Mouse (Mus musculus): ENCODE measurements around the gene Fgb. TPM values are rescaled to one million over a fixed set of nuclear protein-coding genes. Genes with fewer than 3 reads are reported as not detected.

Fgb gene
- polyA plus RNA-seq, 1 experiment: 0.24 TPM

DNA sequence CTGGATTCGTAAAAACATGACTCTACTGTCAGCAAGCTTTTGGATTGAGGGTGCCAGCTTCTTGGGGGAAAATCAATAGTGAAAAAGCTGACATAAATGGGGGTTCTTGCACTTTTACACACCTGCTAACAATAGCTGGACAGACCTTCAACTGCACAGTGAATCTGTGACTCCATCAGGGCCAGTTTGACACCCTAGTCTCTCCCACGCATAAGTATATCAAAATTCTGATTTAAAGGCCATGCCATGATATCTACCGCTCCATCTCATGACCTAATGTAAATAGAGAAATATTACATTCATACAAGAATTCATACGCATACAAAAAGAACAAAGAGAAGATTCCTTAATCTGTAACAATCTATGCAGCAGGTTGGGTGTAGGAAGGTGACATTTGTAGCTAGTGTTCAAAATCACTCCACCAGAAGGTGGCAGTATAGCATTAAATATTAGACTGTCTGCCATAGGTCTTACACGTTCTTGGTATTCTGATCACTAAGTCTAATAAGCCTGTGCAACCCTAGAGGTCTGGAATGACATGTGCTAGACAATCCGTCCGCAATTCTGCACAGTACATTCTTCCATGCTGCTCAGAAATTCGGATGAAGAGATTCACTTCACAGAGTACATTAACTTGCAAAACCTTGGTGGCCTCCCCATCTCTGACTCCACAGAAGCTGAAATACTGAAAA is 50.7 kb downstream of the Fgb start:
- H3K4me1 ChIP-seq (ENCODE audit: control insufficient read depth, insufficient read depth, low read length): no peaks in the 10 kb centered on the region
- no peak overlapping the region for H3K4me3 ChIP-seq (replicated peaks; ENCODE audit: extremely low read depth, low read depth, low read length)
- TF ChIP-seq POLR2A (IDR thresholded peaks at IDR 0.05; ENCODE audit: borderline replicate concordance, extremely low read depth, low read depth, low read length) (no peak), CTCF (IDR thresholded peaks at IDR 0.05; ENCODE audit: insufficient read depth, low read length) (peak; percentile 49; the same call in 1 of the 2 replicates)
- WGBS: 30% methylated on average over 8 of the region's 8 CpGs
- peak; percentile 8 for DNase-seq

DNA sequence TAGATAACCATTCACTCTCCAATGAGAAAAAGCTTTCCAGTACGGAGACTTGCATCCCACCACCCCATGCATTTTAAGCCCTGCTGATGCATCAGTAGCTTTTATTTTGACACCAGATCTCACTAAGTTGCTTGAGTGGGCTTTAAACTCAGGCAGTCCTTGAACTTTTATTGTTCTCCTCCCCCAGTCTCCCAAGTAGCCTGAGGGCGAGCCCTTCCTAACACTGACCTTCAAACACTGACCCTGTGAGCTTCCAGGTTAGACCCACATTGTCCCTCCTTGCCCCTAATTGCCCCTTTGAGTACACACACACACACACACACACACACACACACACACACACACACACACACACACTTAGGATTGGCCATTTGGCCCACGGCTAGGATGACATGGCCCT is 53.0 kb downstream of the Fgb start:
- H3K4me1 ChIP-seq (ENCODE audit: control insufficient read depth, insufficient read depth, low read length): no peaks in the 10 kb centered on the region
- DNase-seq: no peak
- TF ChIP-seq CTCF (IDR thresholded peaks at IDR 0.05; ENCODE audit: insufficient read depth, low read length) (no peak), POLR2A (IDR thresholded peaks at IDR 0.05; ENCODE audit: borderline replicate concordance, extremely low read depth, low read depth, low read length) (no peak)
- H3K4me3 ChIP-seq (replicated peaks; ENCODE audit: extremely low read depth, low read depth, low read length): no peak overlapping the region
- WGBS: 74% methylated on average over 3 of the region's 3 CpGs

- 5% methylated on average over 24 of the region's 24 CpGs for WGBS
- no peak for TF ChIP-seq POLR2A (IDR thresholded peaks at IDR 0.05; ENCODE audit: borderline replicate concordance, extremely low read depth, low read depth, low read length)
- peak; percentile 45; the same call in 1 of the 2 replicates for TF ChIP-seq CTCF (IDR thresholded peaks at IDR 0.05; ENCODE audit: insufficient read depth, low read length)
- no peak overlapping the region for H3K4me3 ChIP-seq (replicated peaks; ENCODE audit: extremely low read depth, low read depth, low read length)
- DNase-seq: peak; percentile 42
- H3K4me1 ChIP-seq (ENCODE audit: control insufficient read depth, insufficient read depth, low read length): no peaks in the 10 kb centered on the region
Observed at GRCm38 (mm10) chr3:82995368-82995767, 54.3 kb downstream of the Fgb start.

DNA sequence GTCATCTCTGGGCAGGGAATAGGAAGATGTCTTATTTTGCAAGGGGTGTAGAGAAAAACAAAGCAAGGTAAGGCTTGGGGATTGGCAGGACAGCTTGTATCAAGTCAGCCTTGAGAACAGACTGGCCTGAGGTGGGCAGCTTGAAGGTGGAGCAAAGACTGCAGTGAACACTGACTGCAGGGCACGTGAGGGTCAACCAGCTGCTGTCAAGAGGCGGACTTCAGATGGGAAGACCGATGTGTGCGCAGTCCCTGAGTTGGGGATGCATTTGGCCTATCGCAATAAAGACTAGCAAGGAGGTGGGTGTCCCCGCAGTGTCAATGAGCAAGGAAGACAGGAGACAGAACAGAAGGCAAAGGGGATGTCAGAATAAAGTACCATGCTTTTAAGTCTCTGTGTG is 56.7 kb downstream of the Fgb start:
- WGBS: 91% methylated on average over 6 of the region's 6 CpGs
- TF ChIP-seq POLR2A (IDR thresholded peaks at IDR 0.05; ENCODE audit: borderline replicate concordance, extremely low read depth, low read depth, low read length) (no peak), CTCF (IDR thresholded peaks at IDR 0.05; ENCODE audit: insufficient read depth, low read length) (no peak)
- H3K4me3 ChIP-seq (replicated peaks; ENCODE audit: extremely low read depth, low read depth, low read length): no peak overlapping the region
- DNase-seq: no peak
- no peaks in the 10 kb centered on the region for H3K4me1 ChIP-seq (ENCODE audit: control insufficient read depth, insufficient read depth, low read length)

GRCm38 (mm10) chr3:82991963-82992362 is 57.7 kb downstream of the Fgb start:
- 64% methylated on average over 12 of the region's 12 CpGs for WGBS
- Histone ChIP-seq H3K4me3 (replicated peaks; ENCODE audit: extremely low read depth, low read depth, low read length) (no peak overlapping the region), H3K4me1 (ENCODE audit: control insufficient read depth, insufficient read depth, low read length) (no peaks in the 10 kb centered on the region)
- no peak for DNase-seq
- TF ChIP-seq POLR2A (IDR thresholded peaks at IDR 0.05; ENCODE audit: borderline replicate concordance, extremely low read depth, low read depth, low read length) (no peak), CTCF (IDR thresholded peaks at IDR 0.05; ENCODE audit: insufficient read depth, low read length) (no peak)

Other genes starting within 250 kb of the Fgb start
- 0.25 and 0.31 TPM in 2 replicates for gene Rbm46, start 173.4 kb downstream of the Fgb start, polyA plus RNA-seq (2012; rRNA removed)
- 5.5 and 13.8 TPM in 2 replicates for gene Lrat, start 145.9 kb downstream of the Fgb start, polyA plus RNA-seq (2012; rRNA removed)
- gene Fgg, start 42.1 kb downstream of the Fgb start, polyA plus RNA-seq (2012; rRNA removed): 0.32 and 1.4 TPM in 2 replicates
- 0.23 and 0.66 TPM in 2 replicates for gene Fga, start 23.8 kb downstream of the Fgb start, polyA plus RNA-seq (2012; rRNA removed)
- gene Plrg1, start 5.7 kb upstream of the Fgb start, polyA plus RNA-seq (2012; rRNA removed): 29.6 and 41.1 TPM in 2 replicates
- 0.24 and 0.38 TPM in 2 replicates for gene Dchs2, start 78.1 kb upstream of the Fgb start, polyA plus RNA-seq (2012; rRNA removed)

All from lung, adult 2 months (tissue).